In the genomic region with DNA sequence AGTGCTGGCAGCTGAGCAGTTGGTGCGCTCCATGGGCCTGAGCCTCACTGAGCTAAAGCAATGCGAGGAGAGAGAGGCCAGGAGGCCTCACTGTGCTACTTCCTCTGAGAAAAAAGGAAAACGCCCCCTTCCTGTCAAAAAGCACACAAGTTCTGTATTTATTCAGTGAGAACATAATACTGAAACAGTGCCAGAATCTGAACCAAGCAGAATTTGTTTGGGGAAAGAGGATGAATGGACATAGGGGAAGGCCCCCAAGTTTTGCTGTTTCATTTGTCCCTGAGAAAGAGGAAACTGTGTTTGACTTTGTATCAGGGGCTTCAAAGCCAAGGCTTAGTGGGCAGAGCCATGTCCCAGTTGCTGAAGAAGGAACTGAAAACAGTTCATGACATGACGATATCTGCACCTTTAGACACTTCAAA, we compare ENCODE assay signal across 23 mouse cellular contexts. TPM values are rescaled to one million over a fixed set of nuclear protein-coding genes. Genes with fewer than 3 reads are reported as not detected.
DNase-seq lines count a peak whose midpoint lies in the region; ATAC-seq and TF ChIP-seq lines count a peak whose summit lies in the region.
"Not testable (repeated sequence)": the region's sequence is repeated elsewhere in the genome, so short reads cannot be mapped to it uniquely, and the experiment has no call there.
"Had no signal": no experiment of that assay in that cellular context is flagged by ENCODE, and none has a peak within 500 bp of the region (broad histone marks: within the 10 kb centered on the region; RNA-seq: fewer than 3 reads in every experiment).

No protein-coding gene starts in this region.

- not testable (repeated sequence) for H3K4me2 ChIP-seq in embryonic facial prominence, embryonic 14.5 days (ENCODE audit: low read depth, low read length); heart, embryonic 12.5 days; hindbrain, postnatal 0 days (ENCODE audit: low read depth, low read length); stomach, postnatal 0 days (replicated peaks; ENCODE audit: low read depth)

- not testable (repeated sequence) for ATAC-seq in embryonic facial prominence, embryonic 14.5 days (ENCODE audit: low read depth)
- ATAC-seq in heart, embryonic 12.5 days (ENCODE audit: insufficient number of reproducible peaks, low FRiP score) = 0 out of 2 replicates have a peak, but pooled peaks have one; percentile 39
- peak; percentile 29; the same call in 1 of the 2 replicates for ATAC-seq in hindbrain, postnatal 0 days
- ATAC-seq in megakaryocyte, adult 5-6 weeks (ENCODE audit: poor library complexity, severe bottlenecking) = peak; percentile 71
- ATAC-seq in stomach, postnatal 0 days (ENCODE audit: low FRiP score, low TSS enrichment) = peak; percentile 51; the same call in 1 of the 2 replicates

- TF ChIP-seq CTCF in hindbrain, postnatal 0 days (IDR thresholded peaks at IDR 0.05; ENCODE audit: low read depth); liver, adult 2 months (IDR thresholded peaks at IDR 0.05; ENCODE audit: low read depth, low read length); stomach, postnatal 0 days (IDR thresholded peaks at IDR 0.05; ENCODE audit: low read depth): not testable (repeated sequence)

- not testable (repeated sequence) for H3K79me2 ChIP-seq in liver, adult 2 months (ENCODE audit: control insufficient read depth, insufficient read depth, low read length)

- not testable (repeated sequence) for H3K4me1 ChIP-seq in embryonic facial prominence, embryonic 14.5 days (ENCODE audit: control insufficient read depth, insufficient read depth, low read length); heart, embryonic 12.5 days (replicated peaks); hindbrain, postnatal 0 days (ENCODE audit: insufficient read depth, low read length); liver, adult 2 months (ENCODE audit: control insufficient read depth, insufficient read depth, low read length); stomach, postnatal 0 days (replicated peaks; ENCODE audit: control insufficient read depth, insufficient read depth)

- not testable (repeated sequence) for H3K4me3 ChIP-seq in embryonic facial prominence, embryonic 14.5 days (ENCODE audit: low read depth, low read length); heart, embryonic 12.5 days; hindbrain, postnatal 0 days (ENCODE audit: low read length); liver, adult 2 months (ENCODE audit: insufficient read depth, low read depth, low read length); stomach, postnatal 0 days (ENCODE audit: low read depth, low read length)

- TF ChIP-seq POLR2A in liver, adult 2 months (IDR thresholded peaks at IDR 0.05; ENCODE audit: extremely low read depth, insufficient read depth, low read length) = not testable (repeated sequence)

- not testable (repeated sequence) for TF ChIP-seq EP300 in stomach, postnatal 0 days (optimal IDR thresholded peaks at IDR 0.05)

- H3K27me3 ChIP-seq in embryonic facial prominence, embryonic 14.5 days (replicated peaks; ENCODE audit: control insufficient read depth, insufficient read depth, low read length); heart, embryonic 12.5 days (replicated peaks); hindbrain, postnatal 0 days (ENCODE audit: insufficient read depth, low read length); liver, adult 2 months (ENCODE audit: control insufficient read depth, insufficient read depth, low read length); stomach, postnatal 0 days (ENCODE audit: control insufficient read depth, insufficient read depth, low read length): not testable (repeated sequence)

- 62% methylated on average over 4 of the region's 4 CpGs for WGBS in embryonic facial prominence, embryonic 14.5 days
- WGBS in heart, embryonic 12.5 days = 66% methylated on average over 4 of the region's 4 CpGs
- WGBS in hindbrain, postnatal 0 days = 67% methylated on average over 4 of the region's 4 CpGs
- 70% methylated on average over 4 of the region's 4 CpGs for WGBS in liver, adult 2 months
- WGBS in stomach, postnatal 0 days = 52% methylated on average over 4 of the region's 4 CpGs

- peak; percentile 14 for DNase-seq in embryonic facial prominence, embryonic 14.5 days (ENCODE audit: low spot score)
- not testable (repeated sequence) for DNase-seq in hindbrain, postnatal 0 days (ENCODE audit: low spot score); stomach, postnatal 0 days (ENCODE audit: low spot score)
- peak; percentile 34 for DNase-seq in liver, adult 2 months (ENCODE audit: extremely low read depth, low read depth, low spot score)
- DNase-seq in lung, postnatal 10 days = peak; percentile 59

- H3K9me3 ChIP-seq in embryonic facial prominence, embryonic 14.5 days (ENCODE audit: control insufficient read depth, low read length); heart, embryonic 12.5 days (replicated peaks); hindbrain, postnatal 0 days (ENCODE audit: low read length); stomach, postnatal 0 days (ENCODE audit: control insufficient read depth, low read length): not testable (repeated sequence)

- not testable (repeated sequence) for H3K27ac ChIP-seq in embryonic facial prominence, embryonic 14.5 days (replicated peaks; ENCODE audit: low read depth, low read length); heart, embryonic 12.5 days (ENCODE audit: poor library complexity, severe bottlenecking); hindbrain, postnatal 0 days; liver, adult 2 months (replicated peaks; ENCODE audit: insufficient read depth, low read depth, low read length); stomach, postnatal 0 days (replicated peaks)

- not testable (repeated sequence) for H3K36me3 ChIP-seq in embryonic facial prominence, embryonic 14.5 days (ENCODE audit: control insufficient read depth, insufficient read depth, low read length); heart, embryonic 12.5 days; hindbrain, postnatal 0 days (ENCODE audit: insufficient read depth, low read length); liver, adult 2 months (ENCODE audit: control insufficient read depth, insufficient read depth, low read length); stomach, postnatal 0 days (ENCODE audit: control insufficient read depth, insufficient read depth, low read length)

- H3K9ac ChIP-seq in embryonic facial prominence, embryonic 14.5 days (ENCODE audit: low read depth, low read length); heart, embryonic 12.5 days; hindbrain, postnatal 0 days (replicated peaks; ENCODE audit: low read length); liver, adult 2 months (ENCODE audit: low read depth, low read length); stomach, postnatal 0 days (ENCODE audit: low read length): not testable (repeated sequence)

RNA-seq across cellular contexts. Expression of a gene that starts 45.0 kb away (rescaled TPM):
- not detected in 2 replicates for polyA plus RNA-seq in embryonic facial prominence, embryonic 14.5 days (2014; fragmentation: Nextera tagmentation; extraction: Ambion mirVana)
- not detected in 2 replicates for polyA plus RNA-seq in heart, embryonic 12.5 days (2016; fragmentation: Nextera tagmentation; extraction: Ambion mirVana)
- total RNA-seq in hindbrain, postnatal 0 days (2014; rRNA removed) = 0.18 TPM in 1 of 2 replicates, not detected in the other
- 0.05 TPM in 1 of 2 replicates, not detected in the other for polyA plus RNA-seq in hindbrain, postnatal 0 days (2015; fragmentation: Nextera tagmentation; extraction: Ambion mirVana)
- total RNA-seq in liver, adult 2 months (2014; rRNA removed) = 2.4 and 4.4 TPM in 2 replicates
- polyA plus RNA-seq in liver, adult 2 months (2012; rRNA removed) = 3.4 and 4.5 TPM in 2 replicates
- total RNA-seq in megakaryocyte, adult 5-6 weeks (2015) = 0.46 TPM in 1 of 2 replicates, not detected in the other
- not detected in 2 replicates for total RNA-seq in megakaryocyte, adult 5-6 weeks (2017)
- polyA plus RNA-seq in stomach, postnatal 0 days (2015; fragmentation: Nextera tagmentation; extraction: Ambion mirVana) = 2.6 and 3.8 TPM in 2 replicates
- total RNA-seq: heart, postnatal 4 days; left cerebral cortex, adult 18-20 months; left cerebral cortex, postnatal 25 days had no signal
- polyA plus RNA-seq: C2C12; embryonic facial prominence, embryonic 12.5 days; erythroblast, embryonic 14.5 days; forebrain, embryonic 12.5 days; heart, embryonic 11.5 days; intestine, embryonic 15.5 days; kidney, embryonic 14.5 days; limb, embryonic 13.5 days; midbrain, embryonic 12.5 days had no signal

RNA-seq across cellular contexts. Expression of a gene that starts 58.4 kb away (rescaled TPM):
- not detected in 2 replicates for polyA plus RNA-seq in embryonic facial prominence, embryonic 14.5 days (2014; fragmentation: Nextera tagmentation; extraction: Ambion mirVana)
- polyA plus RNA-seq in heart, embryonic 12.5 days (2016; fragmentation: Nextera tagmentation; extraction: Ambion mirVana) = not detected in 2 replicates
- not detected in 2 replicates for total RNA-seq in hindbrain, postnatal 0 days (2014; rRNA removed)
- polyA plus RNA-seq in hindbrain, postnatal 0 days (2015; fragmentation: Nextera tagmentation; extraction: Ambion mirVana) = not detected in 2 replicates
- total RNA-seq in liver, adult 2 months (2014; rRNA removed) = not detected in 2 replicates
- not detected in 2 replicates for polyA plus RNA-seq in liver, adult 2 months (2012; rRNA removed)
- total RNA-seq in megakaryocyte, adult 5-6 weeks (2015) = not detected in 2 replicates
- total RNA-seq in megakaryocyte, adult 5-6 weeks (2017) = not detected in 2 replicates
- polyA plus RNA-seq in stomach, postnatal 0 days (2015; fragmentation: Nextera tagmentation; extraction: Ambion mirVana) = not detected in 2 replicates
- total RNA-seq: adrenal gland, postnatal 10 days; gastrocnemius, postnatal 25 days; heart, postnatal 4 days; left cerebral cortex, adult 18-20 months; left cerebral cortex, postnatal 25 days had no signal
- polyA plus RNA-seq: C2C12; embryonic facial prominence, embryonic 12.5 days; erythroblast, embryonic 14.5 days; forebrain, embryonic 12.5 days; heart, embryonic 11.5 days; hindbrain, embryonic 15.5 days; intestine, embryonic 15.5 days; kidney, embryonic 14.5 days; limb, embryonic 13.5 days; liver, embryonic 13.5 days; midbrain, embryonic 12.5 days had no signal
